Mouse (Mus musculus) kidney, postnatal 25 days (tissue): ENCODE results near the gene Pcolce.

ENCODE experiments used
- DNase-seq, 2 experiments: peaks; one replicate each; pipeline ENCODE4 v3.0.0; 2021; ENCODE audit warnings: mixed read lengths in 2 of 2

The Pcolce gene

DNA sequence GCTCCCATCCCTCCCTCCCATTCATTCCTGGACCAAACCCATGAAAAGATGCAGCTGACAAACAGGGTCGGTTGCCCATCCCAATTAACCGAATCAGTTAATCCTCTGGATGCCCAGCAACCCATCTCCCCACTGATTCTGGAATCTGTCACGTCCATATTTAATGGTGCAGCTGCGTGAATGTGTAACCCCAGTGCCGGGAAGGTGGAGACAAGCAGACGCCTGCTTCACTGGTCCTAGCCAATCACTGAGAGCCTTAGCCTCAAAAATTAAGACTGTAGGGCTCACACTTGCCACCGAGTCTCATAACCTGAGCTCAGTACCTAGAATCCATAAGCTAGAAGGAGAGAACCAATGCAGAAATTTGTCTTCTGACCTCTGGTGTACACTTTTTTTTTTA is 17.7 kb downstream of the Pcolce start:
- no peak for DNase-seq

DNA sequence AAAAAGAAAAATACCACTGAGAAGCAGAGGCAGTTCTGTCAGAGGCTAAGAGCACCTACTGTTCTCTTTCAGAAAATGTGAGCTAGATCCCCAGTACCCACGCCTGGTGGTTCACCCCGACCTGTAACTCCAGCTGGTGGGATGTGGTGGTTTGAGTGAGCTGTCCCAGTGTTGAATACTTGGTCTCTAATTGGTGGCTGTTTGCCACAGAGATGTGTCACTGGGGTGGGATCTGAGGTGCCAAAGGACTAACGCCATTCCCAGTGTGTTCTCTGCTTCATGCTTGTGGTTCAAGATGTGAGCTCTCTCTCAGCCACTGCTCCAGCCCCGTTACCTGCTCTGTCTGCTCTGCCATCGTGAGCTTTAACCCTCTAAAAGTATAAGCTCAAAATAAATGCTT is 23.1 kb downstream of the Pcolce start:
- DNase-seq = no peak

DNA sequence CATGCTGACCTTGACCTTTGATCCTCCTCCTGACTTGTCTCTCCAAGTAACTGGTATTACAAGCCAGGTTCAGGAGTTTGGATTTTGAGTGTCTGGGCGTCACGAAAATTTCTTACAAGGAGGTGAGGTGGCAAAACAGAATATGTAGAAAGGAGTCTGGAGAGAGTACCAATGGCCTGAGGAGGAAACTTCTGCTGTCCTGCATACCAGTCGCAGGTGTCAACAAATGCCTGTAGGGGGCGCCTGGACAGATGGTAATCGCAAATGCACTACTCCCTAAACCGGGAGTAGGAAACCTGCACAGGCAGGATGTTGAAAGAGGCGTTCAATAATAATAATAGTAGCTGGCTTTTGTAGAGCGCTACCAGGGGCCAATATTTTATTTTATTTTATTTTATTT is 28.6 kb downstream of the Pcolce start:
- DNase-seq = peak; percentile 79 to 87

DNA sequence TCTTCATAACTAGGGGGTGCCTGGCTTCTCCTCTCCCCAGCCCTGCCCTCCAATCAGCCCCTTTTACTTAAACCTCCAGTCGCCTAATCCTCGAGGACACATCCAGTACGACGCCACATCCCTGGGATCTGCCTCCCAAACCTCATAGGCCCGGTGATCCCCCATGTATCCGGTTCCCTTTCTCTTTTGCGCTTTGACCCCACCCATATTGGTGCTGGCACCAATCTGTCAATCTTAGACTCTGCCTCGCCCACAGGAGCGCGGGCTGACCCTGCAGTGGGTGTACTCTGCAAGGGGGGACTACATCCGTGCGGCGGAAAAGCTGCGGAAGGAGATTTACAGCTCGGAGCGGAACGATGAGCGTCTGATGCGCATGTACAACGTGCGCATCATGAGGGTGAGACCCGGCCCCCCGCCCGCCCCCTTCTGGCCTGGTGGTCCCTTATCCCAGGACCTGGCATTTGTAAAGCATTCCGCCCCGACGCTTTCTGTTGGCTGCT is 29.9 kb downstream of the Pcolce start:
- no peak for DNase-seq

DNA sequence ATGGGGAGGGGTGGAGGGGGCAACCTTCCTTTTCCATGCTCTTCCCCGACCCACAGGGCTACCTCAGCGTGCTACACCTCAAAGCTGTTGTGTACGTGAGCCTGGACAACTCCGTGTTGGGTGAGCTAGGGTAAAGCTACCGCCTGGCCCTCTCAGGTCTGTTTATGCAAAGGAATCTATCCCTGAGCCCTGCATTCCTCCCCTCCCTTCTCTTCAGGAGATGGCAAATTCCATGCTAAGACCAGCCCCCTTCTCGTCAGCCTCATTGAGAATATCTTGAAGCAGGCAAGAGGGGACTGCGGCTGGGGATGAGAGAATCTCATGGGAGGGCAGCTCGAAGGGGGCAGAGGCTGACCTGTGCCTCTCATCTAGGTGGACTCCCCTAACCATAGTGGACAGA is 30.9 kb downstream of the Pcolce start:
- DNase-seq = no peak

DNA sequence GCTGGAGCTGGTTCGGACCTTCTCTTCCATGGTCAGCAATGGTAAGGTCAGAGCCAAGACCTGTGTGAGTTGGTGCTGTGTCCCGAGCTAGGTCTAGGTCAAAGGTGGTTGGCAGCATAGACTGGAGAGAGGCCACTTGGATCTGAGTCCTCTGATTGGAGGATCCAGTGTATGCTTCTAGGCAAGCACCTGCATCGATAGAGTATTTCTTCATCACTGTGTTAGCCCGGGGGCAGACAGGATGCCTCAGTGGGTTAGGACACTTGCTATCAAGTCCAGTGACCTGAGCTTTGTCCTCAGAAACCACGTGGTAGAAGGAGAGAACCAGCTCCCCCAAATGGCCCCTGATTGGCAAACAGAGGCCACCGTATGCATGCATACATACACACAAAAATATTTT is 33.3 kb downstream of the Pcolce start:
- no peak for DNase-seq

DNA sequence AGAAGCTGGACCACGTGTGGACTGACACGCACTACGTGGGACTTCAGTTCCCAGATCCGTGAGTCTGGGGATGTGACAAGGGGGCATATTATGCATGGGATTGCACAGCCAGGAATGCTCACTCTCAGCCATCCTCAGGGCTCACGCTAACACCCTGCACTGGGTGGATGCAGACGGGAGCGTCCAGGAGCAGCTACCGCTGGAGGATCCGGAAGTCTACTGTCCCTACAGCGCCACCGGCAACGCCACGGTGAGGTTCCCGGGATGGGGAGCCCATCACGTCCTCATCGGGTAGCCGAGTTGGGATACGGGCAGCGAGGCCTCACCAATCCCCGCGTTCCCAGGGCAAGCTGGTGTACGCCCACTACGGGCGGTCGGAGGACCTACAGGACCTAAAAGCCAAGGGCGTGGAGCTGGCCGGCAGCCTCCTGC is 39.1 kb downstream of the Pcolce start:
- DNase-seq = peak; percentile 34 to 62

DNA sequence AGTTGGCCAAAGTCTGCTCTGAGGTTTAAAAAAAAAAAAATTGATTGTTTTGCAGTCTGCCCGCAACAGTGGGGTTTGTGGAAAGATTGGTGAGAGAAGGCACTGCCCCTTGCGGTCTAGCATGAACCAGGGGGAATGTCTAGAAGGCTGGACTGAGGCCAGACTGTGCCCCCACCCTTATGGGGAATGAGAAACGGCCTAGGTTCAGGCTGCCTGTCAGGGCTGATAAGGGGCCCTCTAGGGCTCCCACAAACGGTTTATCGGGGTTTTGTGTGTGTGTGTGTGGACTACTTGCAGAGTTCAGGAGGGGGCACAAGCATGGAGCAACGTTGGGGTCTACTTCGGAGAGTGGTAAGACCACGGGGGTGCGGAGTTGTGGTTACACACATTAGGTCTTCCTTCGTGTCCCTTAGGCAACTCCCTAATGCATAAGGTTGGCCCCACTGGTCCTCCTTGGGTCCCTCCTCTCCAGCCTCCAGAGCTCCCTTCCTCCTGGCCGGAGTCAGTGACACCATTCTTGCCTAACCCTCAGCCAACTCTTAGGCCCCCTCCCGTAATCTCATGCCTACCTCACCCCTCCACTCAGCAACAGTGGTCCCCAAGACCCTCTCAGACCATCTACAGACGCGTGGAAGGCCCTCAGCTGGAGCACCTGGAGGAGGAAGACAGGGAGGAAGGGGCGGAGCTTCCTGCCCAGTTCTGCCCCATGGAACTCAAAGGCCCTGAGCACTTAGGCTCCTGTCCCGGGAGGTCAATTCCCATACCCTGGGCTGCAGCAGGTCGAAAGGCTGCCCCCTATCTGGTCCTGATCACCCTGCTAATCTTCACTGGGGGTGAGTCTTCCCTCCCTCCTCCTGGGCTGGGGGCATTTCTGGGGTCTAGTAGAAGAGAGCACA is 42.6 kb downstream of the Pcolce start:
- no peak for DNase-seq

DNA sequence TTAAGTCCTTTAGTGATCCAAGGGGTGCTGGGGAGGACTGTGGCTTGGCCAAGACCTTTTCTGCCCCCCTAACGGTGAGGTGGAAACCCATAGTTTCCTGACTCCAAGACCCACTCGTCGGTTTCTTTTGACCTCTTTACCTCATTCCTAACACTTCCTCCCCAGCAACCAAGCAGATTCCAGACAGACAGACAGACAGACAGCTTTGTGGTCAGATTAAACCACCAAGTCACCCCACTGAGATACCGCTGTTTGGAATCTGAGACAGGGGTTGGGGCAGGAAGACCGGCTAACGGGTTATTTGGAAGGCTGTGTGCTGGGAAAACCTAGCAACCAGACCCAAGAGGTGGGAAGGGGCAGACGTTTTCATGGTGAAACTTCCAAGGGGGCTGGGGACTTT is 43.4 kb downstream of the Pcolce start:
- DNase-seq = no peak

DNA sequence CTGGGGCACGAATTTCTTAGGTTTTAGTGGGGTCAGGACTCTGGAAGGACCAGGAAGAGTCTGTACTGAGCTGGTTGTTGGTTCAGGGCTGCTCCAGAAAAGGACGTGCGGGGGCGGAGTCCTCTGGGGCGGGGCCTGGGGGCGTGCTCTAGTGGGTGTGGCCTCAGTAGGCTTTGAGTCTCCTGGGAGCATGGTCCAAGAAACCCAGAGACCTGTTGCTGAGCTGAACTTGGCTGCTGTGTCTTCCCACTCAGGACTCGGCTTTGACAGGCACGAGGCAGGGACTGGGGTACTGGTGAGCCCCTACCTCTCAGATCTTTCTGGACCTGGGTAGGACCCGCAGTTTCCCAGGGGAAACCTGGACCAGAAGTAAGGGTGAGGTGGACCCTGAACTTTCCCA is 43.9 kb downstream of the Pcolce start, which contains the start of gene Tfr2:
Gene Tfr2 (plus strand): TSS at position 176 of the 400 bp plus-strand sequence.
- peak; percentile 60 to 77 for DNase-seq

DNA sequence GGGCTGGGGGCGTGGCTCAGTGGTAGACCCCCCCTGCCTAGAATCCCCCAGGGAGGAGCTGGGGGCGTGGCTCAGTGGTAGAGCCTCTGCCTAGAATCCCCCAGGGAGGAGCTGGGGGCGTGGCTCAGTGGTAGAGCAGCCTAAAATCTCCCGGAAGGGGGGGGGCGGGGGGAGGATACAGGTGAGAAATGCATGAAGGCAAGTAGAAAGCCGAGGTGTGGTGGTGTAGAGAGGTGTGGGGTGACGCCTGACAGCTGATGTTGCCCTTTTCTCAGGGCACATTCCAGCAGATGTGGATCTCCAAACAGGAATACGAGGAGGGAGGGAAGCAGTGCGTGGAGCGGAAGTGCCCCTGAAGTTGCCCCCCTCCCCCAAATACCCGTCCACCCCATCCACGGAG is 44.6 kb downstream of the Pcolce start:
- DNase-seq = no peak

DNA sequence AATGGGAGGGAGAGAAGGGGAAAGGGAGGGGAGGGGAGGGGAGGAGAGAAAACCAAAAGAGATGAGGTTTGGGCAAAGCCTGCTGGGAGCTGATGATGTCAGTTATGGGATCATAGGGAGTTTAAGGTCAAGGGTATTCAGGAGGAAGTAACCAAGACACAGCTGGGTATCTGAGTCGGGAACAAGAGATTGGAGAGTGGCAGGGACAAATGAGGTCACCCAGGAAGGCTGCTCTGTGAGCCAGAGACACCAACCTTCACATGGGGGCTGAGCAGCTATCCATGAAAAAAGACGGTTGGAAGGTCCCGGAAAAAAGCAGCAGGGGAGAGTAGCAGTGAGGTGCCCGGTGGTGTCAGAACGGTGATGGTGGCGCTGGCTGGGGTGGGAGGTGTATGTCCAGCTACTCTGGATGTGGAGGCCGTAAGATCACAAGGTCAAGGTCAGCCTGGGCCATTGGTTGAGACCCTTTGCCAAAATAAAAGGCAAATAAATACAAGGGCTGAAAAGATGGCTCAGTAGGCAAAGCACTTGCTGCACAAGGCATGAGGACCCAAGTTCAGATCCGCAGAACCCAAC is 45.3 kb downstream of the Pcolce start:
- no peak for DNase-seq

DNA sequence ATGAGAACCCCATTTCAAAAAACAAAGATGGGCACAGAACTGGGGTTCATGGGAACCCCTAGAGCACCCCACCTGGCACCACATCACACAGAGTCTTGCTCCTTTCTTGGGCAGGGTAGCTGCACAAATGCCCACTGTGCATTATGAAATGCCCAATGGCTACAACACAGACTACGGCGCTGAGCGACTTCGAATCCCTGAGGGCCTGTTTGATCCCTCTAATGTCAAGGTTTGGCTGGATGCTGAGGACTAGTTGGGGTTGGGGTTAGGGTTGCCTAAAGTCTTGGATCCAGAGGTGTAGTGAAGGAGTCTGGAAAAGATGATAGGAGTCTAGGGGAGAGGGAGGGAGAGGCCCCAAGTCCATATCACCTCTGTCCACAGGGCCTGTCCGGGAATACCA is 47.2 kb downstream of the Pcolce start:
- DNase-seq = no peak

DNA sequence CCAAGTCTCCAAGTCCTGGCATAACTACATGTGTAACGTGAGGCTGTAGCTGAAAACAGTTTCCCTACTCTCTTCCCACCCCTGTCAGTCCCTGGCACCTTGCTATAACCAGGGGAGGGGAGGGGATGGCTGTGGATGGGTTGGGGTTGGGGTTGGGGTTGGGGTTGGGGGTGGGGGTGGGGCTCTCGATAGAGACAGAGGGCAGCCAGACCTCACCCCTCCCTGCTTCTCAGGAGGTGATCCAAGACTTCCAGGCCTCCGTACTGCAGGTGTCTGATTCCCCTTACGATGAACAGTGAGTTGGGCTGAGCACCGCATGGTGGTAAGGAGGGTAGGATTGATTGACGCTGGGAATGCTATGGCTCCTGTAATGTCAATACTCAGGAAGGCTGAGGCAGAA is 47.8 kb downstream of the Pcolce start:
- no peak for DNase-seq

DNA sequence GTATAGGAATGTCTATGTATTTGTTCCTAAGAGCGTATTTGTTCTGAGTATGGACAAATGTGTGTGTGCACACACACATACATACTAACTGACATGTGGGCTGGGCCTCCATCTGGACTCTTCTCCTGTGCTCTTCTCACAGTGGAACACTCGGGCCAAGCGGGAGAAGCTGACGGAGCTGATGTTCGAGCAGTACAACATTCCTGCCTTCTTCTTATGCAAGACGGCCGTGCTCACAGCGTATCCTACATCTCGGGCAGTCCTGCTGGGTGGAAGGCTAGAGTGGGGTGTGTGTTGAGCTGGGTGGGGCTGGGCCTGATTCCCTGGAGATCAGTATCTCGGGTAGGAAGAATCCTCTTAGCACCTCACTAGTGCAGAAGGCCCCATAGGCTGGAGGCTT is 50.6 kb downstream of the Pcolce start:
- peak in 1 of 2 experiments; percentile 22 for DNase-seq

DNA sequence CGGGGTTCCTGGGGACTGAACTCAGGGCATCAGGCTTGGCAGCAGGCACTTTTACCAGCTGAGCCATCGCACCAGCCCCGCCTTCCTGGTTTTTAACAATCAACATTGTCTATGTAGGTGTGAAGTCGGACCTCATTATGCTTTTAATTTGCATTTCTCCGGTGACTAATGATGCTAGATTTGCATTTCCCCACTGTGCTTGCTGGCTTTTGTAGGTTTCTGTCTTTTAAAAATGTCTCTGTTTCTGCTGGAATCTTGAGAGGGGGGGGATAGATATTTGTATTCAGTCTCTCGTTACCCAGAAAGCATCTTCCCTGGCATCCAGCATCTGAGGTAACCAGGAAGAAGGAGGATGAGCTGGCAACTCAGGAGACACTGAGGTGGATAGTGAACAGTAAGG is 52.0 kb downstream of the Pcolce start:
- DNase-seq = no peak
